Mouse (Mus musculus) stomach, postnatal 0 days (tissue): ENCODE results near the gene Slc25a41.

ENCODE experiments used
- CTCF ChIP-seq: IDR thresholded peaks from 2 replicates; pipeline ENCODE4 v1.5.1; 2016; ENCODE audit warnings: antibody characterized with exemption, low read depth, mild to moderate bottlenecking, moderate library complexity
- EP300 ChIP-seq: optimal IDR thresholded peaks from 2 replicates; pipeline ENCODE3; 2016; ENCODE audit warnings: antibody characterized with exemption

DNA sequence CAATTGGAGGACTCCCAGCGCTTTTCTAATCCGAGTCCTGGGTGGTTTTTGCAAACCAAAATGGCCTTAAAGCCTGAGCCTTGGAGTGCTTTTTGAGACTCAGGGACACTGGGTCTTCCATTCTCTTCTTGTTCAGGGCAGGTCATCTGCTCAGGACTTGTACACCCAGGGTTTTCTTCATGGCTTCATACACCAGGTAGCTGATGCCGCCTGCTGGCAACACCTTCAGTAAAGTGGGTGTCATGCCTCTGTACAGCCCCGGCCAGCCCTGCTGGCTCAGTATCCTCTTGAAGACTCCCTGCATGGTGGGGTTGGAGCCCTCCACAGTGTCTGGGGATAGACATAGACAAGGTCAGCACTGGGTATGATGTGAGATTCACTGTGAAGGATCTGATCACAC lies 8.6 kb downstream of the Slc25a41 start:
- TF ChIP-seq EP300 (no peak), CTCF (no peak)
